Mouse (Mus musculus): ENCODE measurements around the gene Golt1b.
A peak's percentile ranks its signal among the peaks of the same experiment; 100 is the strongest.

Golt1b gene

DNA sequence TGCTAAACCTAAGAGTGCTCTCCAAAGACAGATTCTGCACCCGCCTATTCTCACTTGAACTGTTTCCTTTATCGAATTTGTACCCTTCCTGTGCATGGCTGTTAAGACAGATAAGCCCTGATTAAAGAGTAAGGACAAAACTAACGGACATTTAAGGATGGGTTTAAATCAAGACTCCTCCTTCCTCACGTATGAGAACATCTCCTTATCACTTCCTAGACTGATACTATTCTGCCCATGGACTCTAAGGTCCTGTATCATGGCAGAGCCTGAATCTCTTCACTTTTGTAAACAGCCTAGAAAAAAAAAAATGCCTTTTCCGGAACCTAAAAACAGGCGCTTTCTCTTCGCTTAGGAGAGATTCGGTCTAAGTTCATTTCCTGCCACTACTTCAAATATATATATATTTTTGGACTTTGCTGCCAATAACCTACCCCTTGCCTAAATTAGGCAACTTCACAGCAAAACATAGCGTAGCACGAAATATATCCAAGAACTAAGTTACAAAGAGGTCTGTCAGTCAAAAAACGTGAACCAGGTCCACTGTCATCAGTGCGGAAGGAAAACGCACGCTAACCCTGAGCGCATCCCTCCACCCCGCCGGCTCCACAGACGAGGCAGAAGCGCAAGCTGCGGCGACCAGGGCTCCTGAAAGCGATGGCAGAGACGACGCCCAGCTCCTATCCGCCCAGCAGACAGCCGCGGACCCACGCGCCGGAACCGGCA, 573 bp upstream of the Golt1b start:
- no peak for DNase-seq

DNA sequence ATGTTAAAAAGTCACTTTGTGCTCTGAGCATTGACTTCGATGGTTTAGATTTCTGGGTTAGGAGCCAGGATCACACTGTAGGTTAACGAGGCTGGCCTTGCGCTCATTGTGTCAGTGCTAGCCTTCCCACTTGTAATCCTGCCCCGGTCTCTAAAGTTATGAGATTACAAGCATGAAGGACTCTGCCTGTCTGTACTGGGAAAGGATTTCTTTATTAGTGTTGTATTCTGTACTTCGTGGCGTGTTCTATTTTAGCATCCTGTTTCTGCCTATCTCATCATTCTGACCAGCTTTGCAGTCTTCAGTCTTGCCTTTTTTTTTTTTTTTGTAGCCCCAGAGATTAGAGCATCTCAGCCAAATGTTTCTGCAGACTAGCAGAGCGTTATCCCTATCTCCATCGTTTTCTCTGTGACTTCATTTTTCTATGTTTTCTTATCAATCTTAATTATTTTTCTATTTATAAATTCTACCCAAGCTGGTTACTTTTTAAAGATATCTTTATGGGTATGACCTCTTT, 792 bp downstream of the Golt1b start:
- no peak for DNase-seq

DNA sequence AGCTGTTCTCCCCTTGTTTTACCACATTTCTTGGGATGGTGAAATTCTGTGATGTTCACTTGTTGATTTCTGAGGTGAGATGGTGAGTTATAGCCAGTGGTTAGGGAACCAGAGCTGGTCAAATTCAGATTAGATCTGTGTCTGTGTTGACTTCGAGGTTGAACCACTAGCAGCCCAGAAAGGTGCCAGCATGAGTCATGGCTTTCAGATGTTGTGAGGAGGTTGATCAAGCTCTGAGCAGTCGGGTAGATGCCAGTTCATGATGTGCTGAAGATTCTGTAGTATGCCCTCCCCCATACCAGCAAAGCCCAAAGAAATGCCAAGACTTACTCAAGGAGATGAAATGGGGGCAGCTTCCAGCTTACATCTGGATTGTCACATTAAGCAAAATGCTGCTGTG, 2.1 kb downstream of the Golt1b start:
- DNase-seq = no peak

DNA sequence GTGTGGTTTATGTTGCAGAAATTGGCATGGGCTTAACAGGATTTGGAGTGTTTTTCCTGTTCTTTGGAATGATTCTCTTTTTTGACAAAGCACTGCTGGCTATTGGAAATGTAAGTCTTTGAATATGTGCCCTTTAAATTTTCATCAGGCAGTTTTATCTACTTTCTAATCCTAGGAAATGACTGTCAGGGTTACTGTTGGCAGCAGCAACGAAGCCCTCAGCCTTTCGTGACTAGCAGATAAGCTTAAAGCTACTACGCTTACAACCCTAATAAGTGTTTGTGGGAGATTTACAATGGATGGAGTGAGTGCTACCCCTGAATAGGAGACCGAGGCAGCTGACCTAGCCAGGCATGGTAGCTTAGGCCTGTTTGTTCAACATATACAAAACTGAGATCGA, 5.3 kb downstream of the Golt1b start:
- DNase-seq = no peak

DNA sequence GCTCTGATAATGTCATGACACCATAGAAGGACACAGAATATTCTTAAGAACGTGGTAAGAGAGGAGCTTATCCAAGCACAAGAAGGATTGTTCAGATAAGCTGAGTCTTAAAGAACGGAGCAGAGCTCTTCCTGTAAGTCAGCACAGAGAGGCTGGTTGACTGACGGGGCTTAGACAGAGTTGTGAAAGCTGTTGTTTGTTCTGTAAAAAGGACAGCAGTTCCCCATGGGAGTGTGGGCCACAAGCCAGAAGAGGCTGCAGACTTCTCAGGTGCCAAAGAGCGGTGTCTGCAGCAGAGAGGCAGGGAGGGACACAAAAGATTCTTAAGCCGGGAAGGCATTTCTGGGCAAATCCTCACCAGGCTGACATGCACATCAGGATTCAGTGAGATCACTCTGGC, 7.6 kb downstream of the Golt1b start:
- DNase-seq = peak; percentile 19

GRCm38 (mm10) chr6:142395756-142396155, 8.7 kb downstream of the Golt1b start:
- DNase-seq = no peak

- no peak for DNase-seq
Measured at GRCm38 (mm10) chr6:142411140-142411539, 24.1 kb downstream of the Golt1b start.

DNA sequence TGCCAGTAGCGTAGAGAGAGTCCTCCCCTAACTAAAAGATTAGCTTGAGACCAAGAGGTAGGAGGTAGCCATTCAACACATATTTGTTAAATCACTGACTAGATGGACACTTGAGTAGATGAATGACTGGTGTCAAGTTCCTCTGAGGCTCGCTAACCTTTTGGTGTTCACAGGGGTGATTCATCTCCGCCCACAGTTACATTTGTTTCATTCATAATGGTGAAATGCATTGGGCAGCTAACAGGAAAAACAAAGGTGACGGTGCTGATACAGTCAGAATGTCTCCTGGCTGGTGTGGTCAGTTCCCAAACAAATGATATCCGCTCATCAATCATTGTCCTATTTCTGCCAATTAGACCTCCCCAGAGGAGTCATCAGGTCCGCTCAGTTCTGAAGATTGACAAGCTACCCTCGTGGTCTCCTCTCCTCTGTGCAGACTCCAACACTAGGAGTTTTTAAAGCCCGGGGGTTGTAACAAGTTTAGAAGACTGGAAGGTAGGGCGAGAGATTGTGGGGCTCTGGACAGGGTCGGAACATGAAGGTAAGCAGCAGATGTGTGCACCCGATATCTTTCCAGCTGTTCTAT, 26.0 kb downstream of the Golt1b start, which contains the start of gene Spx:
TSS of gene Spx (plus strand) at position 536 of the 586 bp plus-strand sequence.
- no peak for DNase-seq

GRCm38 (mm10) chr6:142413845-142414244, 26.8 kb downstream of the Golt1b start:
- no peak for DNase-seq

DNA sequence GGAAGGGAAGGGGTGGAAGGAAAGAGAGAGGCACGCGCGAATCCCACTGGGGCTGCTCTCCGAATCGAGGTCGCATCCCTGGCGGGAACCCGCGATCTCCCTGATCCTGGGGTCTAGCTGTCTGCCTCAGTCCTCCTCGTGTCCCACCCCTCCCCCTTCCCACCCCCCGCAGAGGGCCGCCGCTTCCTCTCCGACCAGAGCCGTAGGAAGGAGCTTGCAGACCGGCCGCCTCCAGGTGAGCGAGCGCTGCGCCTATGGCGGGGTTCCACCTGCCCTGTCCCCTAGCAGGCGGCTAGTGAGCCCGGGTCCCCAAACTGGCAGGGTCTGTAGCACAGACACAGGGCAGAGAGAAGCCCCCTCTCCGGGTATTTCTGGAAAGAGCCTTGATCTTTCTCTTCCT, 27.6 kb downstream of the Golt1b start:
- DNase-seq = no peak

DNA sequence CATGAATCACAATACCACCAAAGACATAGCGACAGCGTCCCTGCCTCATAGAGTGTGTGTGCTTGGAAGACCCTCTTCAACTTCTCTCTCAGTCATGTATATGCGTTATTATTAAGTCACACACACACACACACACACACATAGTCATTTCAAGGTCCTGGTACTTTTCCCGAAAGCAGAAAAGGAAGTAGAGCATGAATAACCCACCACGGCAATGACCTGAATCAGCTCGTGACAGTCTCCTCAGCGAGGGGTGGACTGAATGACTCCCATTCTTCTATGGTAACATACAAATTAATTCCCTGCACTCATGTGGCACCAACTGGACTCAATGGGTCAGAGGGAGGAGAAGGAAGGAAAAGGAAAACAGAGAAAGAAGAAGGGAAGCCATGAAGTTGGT, 38.0 kb downstream of the Golt1b start:
- DNase-seq = no peak

DNA sequence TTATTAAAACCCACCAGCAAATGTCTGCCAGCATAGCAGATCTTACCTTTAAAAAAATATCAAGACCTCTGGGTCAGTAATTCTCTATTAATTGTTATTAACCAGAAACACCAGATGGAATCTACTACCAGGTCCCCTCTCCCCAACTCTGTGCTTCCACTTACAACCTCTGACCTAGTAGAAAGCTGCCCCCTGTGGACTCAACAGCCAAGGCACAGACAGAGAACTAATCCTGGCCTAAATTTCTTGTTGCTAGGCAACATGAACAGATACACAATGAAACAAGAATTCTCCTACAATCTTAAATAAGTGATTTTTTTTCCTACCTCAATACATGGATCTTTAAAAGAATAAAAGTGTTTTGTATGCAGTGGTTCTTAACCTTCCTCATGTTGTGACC, 42.1 kb downstream of the Golt1b start:
- no peak for DNase-seq

DNA sequence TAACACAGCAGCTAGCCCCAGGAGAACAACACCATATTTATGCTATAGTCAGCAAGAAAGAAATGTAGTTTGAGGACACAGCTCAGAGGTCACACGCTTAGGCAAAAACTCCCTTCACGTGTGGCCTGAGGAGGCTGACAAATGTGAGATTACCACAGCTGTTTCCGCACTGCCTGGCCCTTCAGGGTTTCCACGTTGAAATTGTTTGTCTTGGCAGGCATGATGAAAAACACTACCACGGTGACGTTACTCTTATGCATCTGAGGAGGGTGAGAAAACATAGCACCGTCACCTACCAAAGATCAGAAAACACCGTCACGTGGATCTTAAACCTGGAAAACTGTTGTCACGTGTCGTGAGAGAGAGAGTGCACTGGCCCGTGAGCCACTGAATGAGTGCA, 64.4 kb downstream of the Golt1b start:
- no peak for DNase-seq

- no peak for DNase-seq
Measured at GRCm38 (mm10) chr6:142453311-142453710, 66.3 kb downstream of the Golt1b start.

All from right cerebral cortex, postnatal 14 days (tissue).